7 mouse cellular contexts compared by ENCODE assay signal in the genomic region with DNA sequence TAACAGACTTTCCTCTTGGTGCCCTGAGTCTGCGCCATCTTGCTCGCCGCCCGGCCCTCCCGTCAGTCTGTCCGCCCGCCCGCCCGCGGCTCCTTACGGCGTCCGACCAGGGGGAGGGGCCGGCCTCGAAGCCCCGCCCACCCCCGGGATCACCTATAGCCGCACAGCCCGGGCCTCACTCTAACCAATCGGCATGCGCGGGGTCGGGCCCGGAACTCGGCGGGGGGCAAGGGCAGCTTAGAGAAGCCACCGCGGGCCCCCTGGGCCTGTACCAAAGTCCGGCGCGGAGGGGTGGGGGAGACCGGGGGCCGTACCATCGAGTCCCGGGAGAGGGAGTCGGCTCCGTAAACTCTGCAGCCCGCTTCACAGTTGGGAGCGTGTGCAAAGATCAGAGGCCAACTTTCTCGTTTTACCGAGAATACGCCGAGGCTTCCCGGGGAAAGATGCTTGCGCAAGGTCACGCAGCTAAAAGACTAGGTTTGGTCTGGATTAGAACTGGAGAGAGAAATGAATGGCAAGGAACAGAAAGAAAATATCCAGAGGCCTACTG. TPM values are rescaled to one million over a fixed set of nuclear protein-coding genes. Genes with fewer than 3 reads are reported as not detected.
DNase-seq lines count a peak whose midpoint lies in the region; ATAC-seq lines count a peak whose summit lies in the region.

Gene Hdac1 (minus strand): TSS at position 122 of the 550 bp plus-strand sequence.

- peak within 1 kb of the TSS; percentile 92 for H3K9ac ChIP-seq in intestine, embryonic 15.5 days

- H3K27me3 ChIP-seq in intestine, embryonic 15.5 days (replicated peaks): no peaks in the 10 kb centered on the region
- no peaks in the 10 kb centered on the region for H3K27me3 ChIP-seq in midbrain, embryonic 10.5 days (ENCODE audit: low read depth, poor library complexity, severe bottlenecking)

- H3K36me3 ChIP-seq in intestine, embryonic 15.5 days: peaks cover 5% of the 10 kb centered on the region; the same call in 1 of the 2 replicates
- peaks cover 34% of the 10 kb centered on the region for H3K36me3 ChIP-seq in midbrain, embryonic 10.5 days

- WGBS in intestine, embryonic 15.5 days: under 1% methylated on average over 44 of the region's 46 CpGs
- WGBS in midbrain, embryonic 10.5 days: 1% methylated on average over 46 of the region's 46 CpGs

- H3K9me3 ChIP-seq in intestine, embryonic 15.5 days: no peaks in the 10 kb centered on the region
- H3K9me3 ChIP-seq in midbrain, embryonic 10.5 days (replicated peaks): no peaks in the 10 kb centered on the region

- ATAC-seq in intestine, embryonic 15.5 days: peak; percentile 99

- peak; percentile 99 for DNase-seq in adrenal gland, adult 2 months
- peak; percentile 96 for DNase-seq in embryo, embryonic 11.5 days (ENCODE audit: low read depth, low spot score)
- DNase-seq in gastrocnemius, postnatal 36 days: peak; percentile 94 to 97
- peak; percentile 96 to 97 for DNase-seq in left cerebral cortex, postnatal 25 days (ENCODE audit: low spot score in 2 of 2)
- peak; percentile 100 for DNase-seq in midbrain, embryonic 10.5 days (ENCODE audit: low spot score)
- DNase-seq in right cerebral cortex, postnatal 4 days: peak; percentile 96

- intact Hi-C loops in gastrocnemius, postnatal 36 days (cut with DNase I): loop anchor here (5.0 kb wide), 1 partner anchor 60 kb away; the partner anchor contains the start of genes Eif3i and Tmem234
- intact Hi-C loops in left cerebral cortex, postnatal 25 days (cut with DNase I): loop anchor here (5.0 kb wide), 1 partner anchor 65 kb away; no protein-coding TSS in a partner anchor

- peak within 1 kb of the TSS; percentile 73 for H3K4me2 ChIP-seq in intestine, embryonic 15.5 days (replicated peaks)

- H3K4me3 ChIP-seq in intestine, embryonic 15.5 days (replicated peaks): peak within 1 kb of the TSS; percentile 80
- peak within 1 kb of the TSS; percentile 70 for H3K4me3 ChIP-seq in midbrain, embryonic 10.5 days

- H3K27ac ChIP-seq in intestine, embryonic 15.5 days: peak within 1 kb of the TSS; percentile 84
- peak within 1 kb of the TSS; percentile 93 for H3K27ac ChIP-seq in midbrain, embryonic 10.5 days (replicated peaks)

- peaks cover 17% of the 10 kb centered on the region for H3K4me1 ChIP-seq in intestine, embryonic 15.5 days (replicated peaks)
- peaks cover 28% of the 10 kb centered on the region for H3K4me1 ChIP-seq in midbrain, embryonic 10.5 days

RNA-seq across cellular contexts. Expression of gene Hdac1, which starts in this region (rescaled TPM):
- total RNA-seq in adrenal gland, adult 2 months (2021): 10 to 100 TPM; 44.4 to 53.9 TPM
- 17.2 and 18.4 TPM in 2 replicates for polyA plus RNA-seq in adrenal gland, adult 2 months (2012; rRNA removed)
- 1 to 10 TPM; 9.0 to 9.9 TPM for total RNA-seq in gastrocnemius, postnatal 36 days (2021)
- 200 and 203 TPM in 2 replicates for polyA plus RNA-seq in intestine, embryonic 15.5 days (2015; fragmentation: Nextera tagmentation; extraction: Ambion mirVana)
- 10 to 100 TPM; 28.5 to 31.6 TPM for total RNA-seq in left cerebral cortex, postnatal 25 days (2021)
- polyA plus RNA-seq in midbrain, embryonic 10.5 days (2016; fragmentation: Nextera tagmentation; extraction: Ambion mirVana): 276 and 278 TPM in 2 replicates

Comparison
In these comparisons a context has a peak if more than half of its experiments do, and no peak if none do; other contexts are left out.
1. Peak in every context shown above with its lines: DNase-seq, ATAC-seq, H3K4me3 ChIP-seq and H3K27ac ChIP-seq.
2. RNA of gene Hdac1 (polyA plus RNA-seq): 276 to 278 TPM in midbrain, embryonic 10.5 days and 200 to 203 TPM in intestine, embryonic 15.5 days; 17.2 to 18.4 TPM in adrenal gland, adult 2 months; every median in the first group is over 10 times any median in the second.